ENCODE assay signal across 49 mouse cellular contexts in the genomic region with DNA sequence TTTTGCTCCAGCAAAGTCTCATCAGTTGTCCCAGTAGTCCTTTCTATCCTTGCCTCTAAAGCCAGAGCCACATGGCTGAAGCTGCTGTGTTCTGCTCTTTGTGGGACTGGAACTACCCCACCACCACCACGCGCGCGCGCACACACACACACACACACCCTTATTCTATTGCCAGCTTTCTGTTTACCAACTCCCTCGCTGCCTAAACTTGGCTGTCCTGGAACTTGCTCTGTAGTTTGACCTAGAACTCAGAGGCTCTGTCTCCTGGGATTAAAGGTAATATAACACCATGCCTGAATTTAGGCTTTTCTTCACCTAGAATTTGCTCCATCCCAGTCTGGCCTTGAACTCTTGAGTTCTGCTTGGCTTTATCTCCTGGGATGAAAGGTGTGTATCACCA. TPM values are rescaled to one million over a fixed set of nuclear protein-coding genes. Genes with fewer than 3 reads are reported as not detected.
"Had no signal": no experiment of that assay in that cellular context is flagged by ENCODE, and none has a peak within 500 bp of the region (broad histone marks: within the 10 kb centered on the region; RNA-seq: fewer than 3 reads in every experiment).

No protein-coding gene starts in this region.

- H3K9me3 ChIP-seq: heart, embryonic 10.5 days; heart, embryonic 12.5 days; heart, embryonic 13.5 days; heart, embryonic 15.5 days; hindbrain, embryonic 10.5 days; hindbrain, embryonic 12.5 days; hindbrain, embryonic 13.5 days; hindbrain, embryonic 15.5 days; intestine, embryonic 15.5 days; kidney, embryonic 15.5 days had no signal

- H3K36me3 ChIP-seq: heart, embryonic 10.5 days; heart, embryonic 12.5 days; heart, embryonic 13.5 days; heart, embryonic 15.5 days; hindbrain, embryonic 10.5 days; hindbrain, embryonic 12.5 days; hindbrain, embryonic 13.5 days; hindbrain, embryonic 15.5 days; intestine, embryonic 15.5 days; kidney, embryonic 15.5 days had no signal

- H3K9ac ChIP-seq: heart, embryonic 12.5 days; heart, embryonic 13.5 days; heart, embryonic 15.5 days; hindbrain, embryonic 12.5 days; hindbrain, embryonic 13.5 days; hindbrain, embryonic 14.5 days; hindbrain, embryonic 15.5 days; intestine, embryonic 15.5 days; kidney, embryonic 15.5 days had no signal

- H3K27ac ChIP-seq: heart, adult 2 months; heart, embryonic 10.5 days; heart, embryonic 13.5 days; heart, embryonic 15.5 days; hindbrain, embryonic 10.5 days; hindbrain, embryonic 12.5 days; hindbrain, embryonic 13.5 days; hindbrain, embryonic 14.5 days; hindbrain, embryonic 15.5 days; hindbrain, postnatal 0 days; intestine, embryonic 15.5 days; kidney, embryonic 15.5 days; kidney, postnatal 0 days; layer of hippocampus, adult 2 months had no signal

- H3K27me3 ChIP-seq: heart, embryonic 15.5 days; hindbrain, embryonic 12.5 days; hindbrain, embryonic 13.5 days; hindbrain, embryonic 15.5 days; intestine, embryonic 15.5 days; kidney, embryonic 15.5 days had no signal

- DNase-seq: heart, adult 2 months; heart, postnatal 10 days; heart, postnatal 14 days; heart, postnatal 36 days; heart, postnatal 4 days; kidney, adult 11 months; kidney, adult 18-20 months; kidney, adult 2 months; kidney, adult 8-10 months; kidney, adult 9 months; kidney, postnatal 10 days; kidney, postnatal 14 days; kidney, postnatal 25 days; kidney, postnatal 36 days; kidney, postnatal 4 days; layer of hippocampus, adult 9-11 months had no signal

- H3K4me3 ChIP-seq: heart, adult 2 months; heart, embryonic 10.5 days; heart, embryonic 12.5 days; heart, embryonic 13.5 days; heart, embryonic 15.5 days; hindbrain, embryonic 10.5 days; hindbrain, embryonic 12.5 days; hindbrain, embryonic 13.5 days; hindbrain, embryonic 15.5 days; intestine, embryonic 15.5 days; kidney, embryonic 15.5 days; layer of hippocampus, adult 2 months had no signal

- H3K4me1 ChIP-seq: heart, embryonic 10.5 days; heart, embryonic 12.5 days; heart, embryonic 13.5 days; heart, embryonic 15.5 days; hindbrain, embryonic 10.5 days; hindbrain, embryonic 12.5 days; hindbrain, embryonic 13.5 days; hindbrain, embryonic 15.5 days; intestine, embryonic 15.5 days; kidney, embryonic 15.5 days had no signal

- ATAC-seq: hindbrain, embryonic 16.5 days; hindbrain, postnatal 0 days; inflammation-experienced regulatory T-cells, adult 6 months; intestine, embryonic 15.5 days; intestine, embryonic 16.5 days; intestine, postnatal 0 days had no signal

- H3K4me2 ChIP-seq: heart, embryonic 11.5 days; heart, embryonic 12.5 days; heart, embryonic 13.5 days; heart, embryonic 15.5 days; hindbrain, embryonic 12.5 days; hindbrain, embryonic 13.5 days; hindbrain, embryonic 14.5 days; hindbrain, embryonic 15.5 days; intestine, embryonic 15.5 days; kidney, embryonic 15.5 days had no signal

RNA-seq across cellular contexts. Expression of a gene that starts 5.1 kb away (rescaled TPM):
- total RNA-seq: heart, adult 2 months; heart, adult 8-10 months; heart, postnatal 10 days; heart, postnatal 14 days; heart, postnatal 25 days; heart, postnatal 36 days; heart, postnatal 4 days; hematopoietic stem cell, adult 5-6 weeks; hindbrain, postnatal 0 days; layer of hippocampus, adult 18-20 months; layer of hippocampus, adult 2 months; layer of hippocampus, adult 8-10 months; layer of hippocampus, postnatal 10 days; layer of hippocampus, postnatal 14 days; layer of hippocampus, postnatal 25 days had no signal
- polyA plus RNA-seq: heart, adult 2 months; heart, embryonic 10.5 days; heart, embryonic 11.5 days; heart, embryonic 12.5 days; heart, embryonic 13.5 days; heart, embryonic 15.5 days; heart, embryonic 16.5 days; hindbrain, embryonic 10.5 days; hindbrain, embryonic 11.5 days; hindbrain, embryonic 12.5 days; hindbrain, embryonic 13.5 days; hindbrain, embryonic 14.5 days; hindbrain, embryonic 15.5 days; hindbrain, embryonic 16.5 days; hindbrain, postnatal 0 days; inflammation-experienced regulatory T-cells, adult 6 months; intestine, embryonic 14.5 days; intestine, embryonic 15.5 days; intestine, embryonic 16.5 days; intestine, postnatal 0 days; kidney, adult 2 months; kidney, embryonic 14.5 days; kidney, embryonic 15.5 days; kidney, embryonic 16.5 days; kidney, postnatal 0 days; large intestine, adult 2 months had no signal

RNA-seq across cellular contexts. Expression of a gene that starts 11.2 kb away (rescaled TPM):
- total RNA-seq: heart, adult 2 months; heart, adult 8-10 months; heart, postnatal 10 days; heart, postnatal 14 days; heart, postnatal 25 days; heart, postnatal 36 days; heart, postnatal 4 days; layer of hippocampus, adult 18-20 months; layer of hippocampus, adult 2 months; layer of hippocampus, adult 8-10 months; layer of hippocampus, postnatal 10 days; layer of hippocampus, postnatal 14 days; layer of hippocampus, postnatal 25 days had no signal
- polyA plus RNA-seq: heart, adult 2 months; hindbrain, embryonic 10.5 days; hindbrain, embryonic 14.5 days; inflammation-experienced regulatory T-cells, adult 6 months; kidney, adult 2 months; kidney, embryonic 14.5 days; kidney, embryonic 15.5 days; kidney, embryonic 16.5 days; kidney, postnatal 0 days had no signal
